Mouse (Mus musculus): ENCODE results near the gene Tmprss3.

Gene Tmprss3

GRCm38 (mm10) chr17:31210299-31210698, 11.5 kb upstream of the Tmprss3 start:
- Histone ChIP-seq H3K36me3 (ENCODE audit: insufficient read depth, low read length) (peaks cover 18% of the 10 kb centered on the region), H3K27me3 (ENCODE audit: insufficient read depth, low read length) (no peaks in the 10 kb centered on the region)

DNA sequence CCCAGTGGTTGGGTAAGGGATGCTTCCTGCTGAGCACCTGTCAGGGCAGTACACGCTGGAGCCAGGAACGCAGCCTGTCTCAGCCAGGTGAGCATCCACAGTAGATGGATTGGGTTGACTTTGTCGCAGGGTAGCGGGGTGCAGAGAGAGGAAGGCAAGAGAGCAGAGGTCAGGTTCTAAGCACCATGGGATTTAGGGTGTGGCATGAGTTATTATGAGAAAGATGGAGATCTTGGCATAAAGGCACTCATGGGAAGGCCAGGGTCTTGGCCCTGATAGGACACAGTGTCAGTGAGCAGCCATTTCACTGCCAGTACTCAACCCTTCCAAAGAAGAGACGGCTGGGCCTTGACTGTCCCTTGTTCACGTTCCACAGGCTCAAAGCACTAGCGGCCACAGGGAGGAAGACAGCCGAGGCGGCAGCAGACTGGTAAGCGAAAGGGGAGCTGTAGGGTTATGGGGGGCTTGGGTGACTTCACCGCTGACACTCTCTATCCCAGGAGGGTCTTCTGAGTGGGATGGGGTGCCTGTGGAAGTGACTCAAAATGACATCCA, 10.7 kb upstream of the Tmprss3 start:
- no peak overlapping the region for H3K4me3 ChIP-seq (replicated peaks; ENCODE audit: low read length)
- H3K4me1 ChIP-seq (replicated peaks; ENCODE audit: low read depth, low read length), result peaks cover 43% of the 10 kb centered on the region
- TF ChIP-seq CTCF (conservative IDR thresholded peaks at IDR 0.05; ENCODE audit: low read length), result no peak
- no peak for TF ChIP-seq NANOG (IDR thresholded peaks at IDR 0.05; ENCODE audit: borderline replicate concordance, low read length)
- TF ChIP-seq POU5F1 (IDR thresholded peaks at IDR 0.05; ENCODE audit: borderline replicate concordance, low read length), result no peak
- no peaks in the 10 kb centered on the region for H3K27me3 ChIP-seq (ENCODE audit: insufficient read depth, low read length)
- peaks cover 9% of the 10 kb centered on the region for H3K36me3 ChIP-seq (ENCODE audit: insufficient read depth, low read length)
- H3K9me3 ChIP-seq (ENCODE audit: low read length), result no peaks in the 10 kb centered on the region

More at GRCm38 (mm10) chr17:31210299-31210698, 11.5 kb upstream of the Tmprss3 start:
- H3K9me3 ChIP-seq (ENCODE audit: low read length), result no peaks in the 10 kb centered on the region
- TF ChIP-seq CTCF (conservative IDR thresholded peaks at IDR 0.05; ENCODE audit: low read length), result no peak
- H3K4me3 ChIP-seq (replicated peaks; ENCODE audit: low read length), result peak overlapping the region; percentile 80; the same call in 1 of the 2 replicates
- H3K4me1 ChIP-seq (replicated peaks; ENCODE audit: low read depth, low read length), result peaks cover 47% of the 10 kb centered on the region

DNA sequence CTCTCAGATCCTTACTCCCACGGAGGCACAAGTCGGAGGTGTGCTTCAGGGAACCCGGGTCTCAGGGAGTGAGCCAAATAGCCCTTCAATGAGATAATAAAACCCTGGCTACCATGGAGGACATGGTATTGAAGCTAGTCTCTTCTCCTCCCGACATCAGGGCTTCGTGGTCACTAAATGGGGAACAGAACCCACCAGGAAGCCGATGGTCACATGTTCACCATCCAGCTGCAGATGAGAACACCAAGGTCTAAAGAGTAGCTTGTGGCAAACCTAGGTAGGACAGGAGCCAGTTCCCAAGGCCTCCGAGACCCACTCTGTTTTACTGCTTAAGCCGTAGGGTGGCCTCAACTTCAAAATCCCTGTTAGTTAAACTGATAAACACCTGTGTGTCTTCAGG, 9.9 kb upstream of the Tmprss3 start:
- Histone ChIP-seq H3K36me3 (ENCODE audit: insufficient read depth, low read length) (peaks cover 1% of the 10 kb centered on the region), H3K27me3 (ENCODE audit: insufficient read depth, low read length) (no peaks in the 10 kb centered on the region), H3K4me3 (replicated peaks; ENCODE audit: low read length) (no peak overlapping the region), H3K4me1 (replicated peaks; ENCODE audit: low read depth, low read length) (peaks cover 36% of the 10 kb centered on the region), H3K9me3 (ENCODE audit: low read length) (no peaks in the 10 kb centered on the region)
- TF ChIP-seq POU5F1 (IDR thresholded peaks at IDR 0.05; ENCODE audit: borderline replicate concordance, low read length) (no peak), CTCF (conservative IDR thresholded peaks at IDR 0.05; ENCODE audit: low read length) (no peak), NANOG (IDR thresholded peaks at IDR 0.05; ENCODE audit: borderline replicate concordance, low read length) (no peak)

GRCm38 (mm10) chr17:31207771-31208334, 9.1 kb upstream of the Tmprss3 start, which contains the start of gene Ubash3a:
Ubash3a (plus strand) TSS chr17:31207873.
- H3K9me3 ChIP-seq (ENCODE audit: low read length), result no peaks in the 10 kb centered on the region
- H3K4me3 ChIP-seq (replicated peaks; ENCODE audit: low read length), result no peak within 1 kb of the TSS
- TF ChIP-seq POU5F1 (IDR thresholded peaks at IDR 0.05; ENCODE audit: borderline replicate concordance, low read length) (no peak), CTCF (conservative IDR thresholded peaks at IDR 0.05; ENCODE audit: low read length) (no peak), NANOG (IDR thresholded peaks at IDR 0.05; ENCODE audit: borderline replicate concordance, low read length) (no peak)
- no peaks in the 10 kb centered on the region for H3K27me3 ChIP-seq (ENCODE audit: insufficient read depth, low read length)
- H3K4me1 ChIP-seq (replicated peaks; ENCODE audit: low read depth, low read length), result peaks cover 30% of the 10 kb centered on the region
- no peaks in the 10 kb centered on the region for H3K36me3 ChIP-seq (ENCODE audit: insufficient read depth, low read length)

DNA sequence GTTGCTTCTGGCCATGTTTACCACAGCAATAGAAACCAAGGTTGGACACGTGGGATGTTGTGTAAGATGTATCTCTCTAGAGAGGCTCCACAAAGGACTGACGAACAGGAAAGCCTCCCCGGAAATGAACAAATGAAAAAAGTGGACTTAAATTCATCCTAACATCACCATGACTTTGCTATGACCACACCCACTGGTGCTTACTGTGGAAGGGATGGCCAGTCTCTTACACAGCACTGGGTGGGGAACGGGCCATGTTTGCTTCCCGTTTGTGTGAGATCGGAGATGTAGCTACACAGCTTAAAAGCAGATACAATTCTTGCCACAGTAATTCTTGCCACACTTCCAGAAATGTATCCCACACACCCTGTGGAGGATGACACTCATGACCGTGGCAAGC, 2.5 kb downstream of the Tmprss3 start:
- Histone ChIP-seq H3K27me3 (ENCODE audit: insufficient read depth, low read length) (peaks cover 9% of the 10 kb centered on the region; the same call in 1 of the 2 replicates), H3K4me1 (replicated peaks; ENCODE audit: low read depth, low read length) (peaks cover 31% of the 10 kb centered on the region), H3K9me3 (ENCODE audit: low read length) (no peaks in the 10 kb centered on the region), H3K4me3 (replicated peaks; ENCODE audit: low read length) (no peak overlapping the region), H3K36me3 (ENCODE audit: insufficient read depth, low read length) (no peaks in the 10 kb centered on the region)
- TF ChIP-seq CTCF (conservative IDR thresholded peaks at IDR 0.05; ENCODE audit: low read length), result no peak
- no peak for TF ChIP-seq POU5F1 (IDR thresholded peaks at IDR 0.05; ENCODE audit: borderline replicate concordance, low read length)
- TF ChIP-seq NANOG (IDR thresholded peaks at IDR 0.05; ENCODE audit: borderline replicate concordance, low read length), result no peak

DNA sequence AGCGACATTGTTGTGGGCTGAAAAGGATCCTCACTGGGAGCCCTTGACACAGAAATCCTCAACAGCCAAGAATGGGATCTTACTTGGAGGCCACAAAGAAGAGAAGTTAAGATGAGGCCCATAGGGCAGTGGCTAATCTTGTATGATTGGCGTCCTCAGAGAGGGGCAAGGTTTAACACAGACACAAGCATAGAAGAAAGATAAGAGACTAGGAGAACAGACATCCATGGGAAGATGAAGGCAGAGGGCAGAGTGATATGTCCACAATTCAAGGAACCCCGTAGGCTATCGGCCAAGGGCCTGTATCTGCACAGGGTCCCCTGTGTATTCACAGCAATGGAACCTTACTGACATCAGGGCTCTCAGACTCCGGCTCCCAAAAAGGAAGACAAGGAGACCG, 3.6 kb downstream of the Tmprss3 start:
- H3K27me3 ChIP-seq (ENCODE audit: insufficient read depth, low read length), result peaks cover 9% of the 10 kb centered on the region; the same call in 1 of the 2 replicates
- peaks cover 31% of the 10 kb centered on the region for H3K4me1 ChIP-seq (replicated peaks; ENCODE audit: low read depth, low read length)
- H3K9me3 ChIP-seq (ENCODE audit: low read length), result no peaks in the 10 kb centered on the region
- no peak overlapping the region for H3K4me3 ChIP-seq (replicated peaks; ENCODE audit: low read length)
- TF ChIP-seq POU5F1 (IDR thresholded peaks at IDR 0.05; ENCODE audit: borderline replicate concordance, low read length), result no peak
- TF ChIP-seq CTCF (conservative IDR thresholded peaks at IDR 0.05; ENCODE audit: low read length), result no peak
- no peak for TF ChIP-seq NANOG (IDR thresholded peaks at IDR 0.05; ENCODE audit: borderline replicate concordance, low read length)
- H3K36me3 ChIP-seq (ENCODE audit: insufficient read depth, low read length), result no peaks in the 10 kb centered on the region

GRCm38 (mm10) chr17:31193360-31193759, 5.4 kb downstream of the Tmprss3 start:
- Histone ChIP-seq H3K27me3 (ENCODE audit: insufficient read depth, low read length) (peaks cover 9% of the 10 kb centered on the region; the same call in 1 of the 2 replicates), H3K36me3 (ENCODE audit: insufficient read depth, low read length) (no peaks in the 10 kb centered on the region), H3K4me1 (replicated peaks; ENCODE audit: low read depth, low read length) (peaks cover 16% of the 10 kb centered on the region), H3K4me3 (replicated peaks; ENCODE audit: low read length) (no peak overlapping the region), H3K9me3 (ENCODE audit: low read length) (no peaks in the 10 kb centered on the region)
- TF ChIP-seq NANOG (IDR thresholded peaks at IDR 0.05; ENCODE audit: borderline replicate concordance, low read length), result no peak

- Histone ChIP-seq H3K4me3 (replicated peaks; ENCODE audit: low read length) (no peak overlapping the region), H3K27me3 (ENCODE audit: insufficient read depth, low read length) (peaks cover 9% of the 10 kb centered on the region; the same call in 1 of the 2 replicates), H3K4me1 (replicated peaks; ENCODE audit: low read depth, low read length) (peaks cover 10% of the 10 kb centered on the region), H3K36me3 (ENCODE audit: insufficient read depth, low read length) (no peaks in the 10 kb centered on the region), H3K9me3 (ENCODE audit: low read length) (no peaks in the 10 kb centered on the region)
- no peak for TF ChIP-seq NANOG (IDR thresholded peaks at IDR 0.05; ENCODE audit: borderline replicate concordance, low read length)
- no peak for TF ChIP-seq CTCF (conservative IDR thresholded peaks at IDR 0.05; ENCODE audit: low read length)
- no peak for TF ChIP-seq POU5F1 (IDR thresholded peaks at IDR 0.05; ENCODE audit: borderline replicate concordance, low read length)
Measured at GRCm38 (mm10) chr17:31192663-31193062, 6.1 kb downstream of the Tmprss3 start.

DNA sequence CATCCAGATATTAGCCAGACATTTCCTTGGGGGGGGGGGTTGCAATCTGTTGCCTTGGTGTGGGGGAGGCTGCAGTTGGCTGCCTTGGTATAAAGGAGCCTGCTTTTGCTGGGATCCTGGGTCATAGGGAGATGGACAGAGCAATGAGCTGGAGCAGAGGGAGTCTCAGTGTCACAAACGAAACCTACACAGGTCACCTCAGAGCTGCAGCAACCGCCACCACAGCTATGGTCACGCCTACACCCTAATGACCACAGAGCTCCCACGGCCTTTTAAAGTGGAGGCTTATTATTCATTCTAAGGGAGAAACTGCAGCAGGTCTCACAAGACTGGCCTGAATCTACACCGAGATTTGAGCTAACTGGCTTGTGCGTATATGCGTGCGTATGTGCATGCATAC, 7.0 kb downstream of the Tmprss3 start:
- H3K4me3 ChIP-seq (replicated peaks; ENCODE audit: low read length), result no peak overlapping the region
- H3K27me3 ChIP-seq (ENCODE audit: insufficient read depth, low read length), result peaks cover 5% of the 10 kb centered on the region; the same call in 1 of the 2 replicates
- no peaks in the 10 kb centered on the region for H3K36me3 ChIP-seq (ENCODE audit: insufficient read depth, low read length)
- TF ChIP-seq NANOG (IDR thresholded peaks at IDR 0.05; ENCODE audit: borderline replicate concordance, low read length) (no peak), CTCF (conservative IDR thresholded peaks at IDR 0.05; ENCODE audit: low read length) (no peak), POU5F1 (IDR thresholded peaks at IDR 0.05; ENCODE audit: borderline replicate concordance, low read length) (no peak)
- no peaks in the 10 kb centered on the region for H3K9me3 ChIP-seq (ENCODE audit: low read length)
- H3K4me1 ChIP-seq (replicated peaks; ENCODE audit: low read depth, low read length), result peaks cover 8% of the 10 kb centered on the region
